Mouse (Mus musculus): ENCODE data around the gene Ddx50.

The Ddx50 gene

GRCm38 (mm10) chr10:62650881-62651810 lies at the start of gene Ddx50:
Ddx50 (minus strand) TSS chr10:62651218.
- peak; percentile 99 for DNase-seq (ENCODE audit: low read depth, low spot score)

GRCm38 (mm10) chr10:62692771-62693170 lies 41.8 kb upstream of the Ddx50 start:
- no peak for DNase-seq (ENCODE audit: low read depth, low spot score)

- DNase-seq (ENCODE audit: low read depth, low spot score), result no peak
These were observed 41.2 kb upstream of the Ddx50 start for GRCm38 (mm10) chr10:62692244-62692643.

- DNase-seq (ENCODE audit: low read depth, low spot score), result no peak
These were observed 36.1 kb upstream of the Ddx50 start for GRCm38 (mm10) chr10:62687032-62687674.

GRCm38 (mm10) chr10:62683043-62683442 lies 32.0 kb upstream of the Ddx50 start:
- no peak for DNase-seq (ENCODE audit: low read depth, low spot score)

- no peak for DNase-seq (ENCODE audit: low read depth, low spot score)
These were observed 28.8 kb upstream of the Ddx50 start for GRCm38 (mm10) chr10:62679833-62680232.

- no peak for DNase-seq (ENCODE audit: low read depth, low spot score)
These were observed 26.3 kb upstream of the Ddx50 start for GRCm38 (mm10) chr10:62677329-62677728.

GRCm38 (mm10) chr10:62676196-62676595 lies 25.2 kb upstream of the Ddx50 start:
- no peak for DNase-seq (ENCODE audit: low read depth, low spot score)

GRCm38 (mm10) chr10:62672359-62672758 lies 21.3 kb upstream of the Ddx50 start:
- DNase-seq (ENCODE audit: low read depth, low spot score), result no peak

- DNase-seq (ENCODE audit: low read depth, low spot score), result no peak
These were observed 18.2 kb upstream of the Ddx50 start for GRCm38 (mm10) chr10:62669245-62669644.

- no peak for DNase-seq (ENCODE audit: low read depth, low spot score)
These were observed 17.4 kb upstream of the Ddx50 start for GRCm38 (mm10) chr10:62668463-62668862.

- DNase-seq (ENCODE audit: low read depth, low spot score), result no peak
These were observed 17.0 kb upstream of the Ddx50 start for GRCm38 (mm10) chr10:62668043-62668442.

GRCm38 (mm10) chr10:62664963-62665590 lies 14.1 kb upstream of the Ddx50 start:
- DNase-seq (ENCODE audit: low read depth, low spot score), result no peak

GRCm38 (mm10) chr10:62664171-62664570 lies 13.2 kb upstream of the Ddx50 start:
- no peak for DNase-seq (ENCODE audit: low read depth, low spot score)

GRCm38 (mm10) chr10:62656711-62657110 lies 5.7 kb upstream of the Ddx50 start:
- DNase-seq (ENCODE audit: low read depth, low spot score), result no peak

- no peak for DNase-seq (ENCODE audit: low read depth, low spot score)
These were observed 943 bp upstream of the Ddx50 start for GRCm38 (mm10) chr10:62651961-62652360.

GRCm38 (mm10) chr10:62650358-62650782 lies 648 bp downstream of the Ddx50 start:
- DNase-seq (ENCODE audit: low read depth, low spot score), result peak; percentile 33

- no peak for DNase-seq (ENCODE audit: low read depth, low spot score)
These were observed 46.9 kb downstream of the Ddx50 start for GRCm38 (mm10) chr10:62604161-62604560.

- no peak for DNase-seq (ENCODE audit: low read depth, low spot score)
These were observed 47.6 kb downstream of the Ddx50 start for GRCm38 (mm10) chr10:62603233-62604030.

GRCm38 (mm10) chr10:62602177-62603040 lies 48.6 kb downstream of the Ddx50 start, which contains the start of gene Ddx21:
Ddx21 (minus strand) TSS chr10:62602281.
- DNase-seq (ENCODE audit: low read depth, low spot score), result peak; percentile 88

- no peak for DNase-seq (ENCODE audit: low read depth, low spot score)
These were observed 49.2 kb downstream of the Ddx50 start for GRCm38 (mm10) chr10:62601833-62602176.
